Mouse (Mus musculus) CD4-positive naive resting alpha-beta T cell, adult 57 days (primary cell): ENCODE results near the gene Ogg1. TPM values are rescaled to one million over a fixed set of nuclear protein-coding genes. Genes with fewer than 3 reads are reported as not detected.

ENCODE experiments used
- total RNA-seq: library from RNA; stranded (reverse); gene quantifications from one replicate; pipeline ENCODE4 v1.2.4, GENCODE M21; 2023

Gene Ogg1
- total RNA-seq, result 9.0 TPM

GRCm38 (mm10) chr6:113326533-113327315 is at the start of gene Ogg1:
Gene Ogg1 (plus strand): TSS chr6:113326972.

DNA sequence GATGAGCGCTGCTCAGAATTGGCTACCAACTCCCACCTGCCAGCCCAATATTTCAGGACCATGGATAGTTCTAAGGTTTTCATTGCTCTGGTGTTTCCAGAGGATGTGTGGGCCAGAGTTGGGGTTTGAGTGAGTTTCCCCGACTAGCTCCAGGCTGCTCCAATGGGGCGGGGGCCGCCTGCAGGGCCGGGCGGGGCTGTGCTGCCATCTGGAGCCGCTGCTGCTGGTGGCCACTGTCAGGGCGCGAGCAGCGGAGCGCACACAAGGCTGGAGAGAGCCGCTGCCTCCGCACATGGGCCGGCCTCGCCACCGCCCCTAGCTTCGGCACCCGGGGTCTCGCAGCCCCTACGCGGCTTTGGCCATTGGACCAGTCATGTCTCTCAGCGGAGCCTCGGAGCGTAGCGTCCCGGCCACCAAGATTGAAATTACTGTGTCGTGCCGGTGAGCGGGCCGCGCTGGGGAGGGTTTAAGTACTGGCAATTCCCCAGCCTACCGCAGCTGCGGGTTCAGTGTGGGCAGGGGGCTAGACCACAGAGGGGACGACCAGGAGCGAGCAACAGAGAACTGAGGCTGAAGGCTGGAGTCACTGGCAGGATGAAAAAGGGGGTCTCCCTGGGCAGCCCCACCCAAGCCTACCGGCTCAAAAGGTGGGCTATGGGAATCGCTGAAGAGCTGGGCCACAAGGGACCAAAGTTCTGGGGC is 44.5 kb upstream of the Ogg1 start, which contains the start of gene Cpne9:
Gene Cpne9 (plus strand): TSS at position 207 of the 702 bp plus-strand sequence.

GRCm38 (mm10) chr6:113306986-113307349 is 19.8 kb upstream of the Ogg1 start, which contains the start of gene Brpf1:
Gene Brpf1 (plus strand): TSS chr6:113307137.

DNA sequence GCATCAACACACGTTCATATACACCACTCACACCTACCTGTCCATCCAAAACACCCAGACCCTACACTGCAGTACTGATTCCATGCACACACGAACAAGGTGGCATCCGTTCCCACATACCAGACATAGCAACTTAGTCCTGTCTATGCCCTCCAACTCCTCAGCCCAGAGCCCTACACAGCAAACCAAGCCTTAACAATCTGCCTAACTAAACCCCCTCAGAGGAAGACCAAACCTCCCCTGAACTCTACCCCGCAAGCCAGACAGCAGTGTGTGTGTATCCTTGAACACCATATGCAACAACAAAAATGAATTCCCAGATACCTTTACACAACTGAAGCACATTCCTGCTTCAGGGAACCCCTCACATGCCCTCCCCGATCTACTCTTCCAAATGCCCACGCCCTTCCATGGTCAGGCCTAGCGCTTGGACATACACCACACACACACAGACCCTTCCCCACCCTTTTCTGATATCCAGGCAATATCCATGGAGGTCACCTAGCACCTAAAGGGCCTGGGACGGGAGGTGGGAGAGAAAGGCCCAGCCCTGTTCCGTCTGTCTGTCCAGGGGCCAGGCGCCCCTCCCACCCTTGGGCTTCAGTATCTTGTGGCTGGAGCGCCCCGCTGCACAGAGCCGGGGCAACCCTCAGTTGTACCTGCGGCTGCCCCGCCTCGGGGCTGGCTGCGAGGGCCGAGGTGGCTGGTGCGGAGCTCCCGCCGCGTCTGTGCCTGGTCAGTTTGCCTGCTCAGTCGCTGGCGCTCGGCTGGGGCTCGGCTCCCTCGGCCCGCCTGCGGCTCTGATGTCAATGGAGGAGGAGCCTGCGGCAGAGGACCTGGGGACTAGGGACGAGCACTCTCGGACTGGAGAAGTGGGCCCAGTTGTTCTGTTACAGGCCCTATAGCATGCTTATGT is 16.7 kb downstream of the Ogg1 start, which contains the start of gene Camk1:
Gene Camk1 (minus strand): TSS at position 808 of the 916 bp plus-strand sequence.

GRCm38 (mm10) chr6:113377496-113378385 is 51.0 kb downstream of the Ogg1 start, which contains the start of the genes Tada3 and Arpc4:
Gene Tada3 (minus strand): TSS chr6:113377883.
Gene Arpc4 (plus strand): TSS chr6:113378115.

Other genes starting within 250 kb of the Ogg1 start
- 117 TPM for gene Setd5, start 249.6 kb upstream of the Ogg1 start, total RNA-seq
- gene Lhfpl4, start 131.6 kb upstream of the Ogg1 start, total RNA-seq, result 0.44 TPM
- 34.8 TPM for gene Mtmr14, start 89.1 kb upstream of the Ogg1 start, total RNA-seq
- 2.9 TPM for gene Cpne9, start 44.7 kb upstream of the Ogg1 start, total RNA-seq
- gene Brpf1, start 19.8 kb upstream of the Ogg1 start, total RNA-seq, result 75.3 TPM
- 0.47 TPM for gene Camk1, start 17.0 kb downstream of the Ogg1 start, total RNA-seq
- 29.1 TPM for gene Tada3, start 50.9 kb downstream of the Ogg1 start, total RNA-seq
- gene Arpc4, start 51.1 kb downstream of the Ogg1 start, total RNA-seq, result 232 TPM
- gene Ttll3, start 62.3 kb downstream of the Ogg1 start, total RNA-seq, result 58.3 TPM
- gene Rpusd3, start 92.4 kb downstream of the Ogg1 start, total RNA-seq, result 10.6 TPM
- not detected for gene Cidec, start 108.8 kb downstream of the Ogg1 start, total RNA-seq
- 18.3 TPM for gene Jagn1, start 115.6 kb downstream of the Ogg1 start, total RNA-seq
- gene Il17re, start 131.5 kb downstream of the Ogg1 start, total RNA-seq, result 0.71 TPM
- gene Il17rc, start 144.5 kb downstream of the Ogg1 start, total RNA-seq, result 0.35 TPM
- gene Creld1, start 156.3 kb downstream of the Ogg1 start, total RNA-seq, result 10.8 TPM
- 0.35 TPM for gene Prrt3, start 175.0 kb downstream of the Ogg1 start, total RNA-seq
- 65.7 TPM for gene Emc3, start 204.7 kb downstream of the Ogg1 start, total RNA-seq
- gene Fancd2, start 204.7 kb downstream of the Ogg1 start, total RNA-seq, result 0.80 TPM